Mouse (Mus musculus): ENCODE data around the gene H2afb3. TPM values are rescaled to one million over a fixed set of nuclear protein-coding genes. Genes with fewer than 3 reads are reported as not detected.
"Not testable (repeated sequence)": the region's sequence is repeated elsewhere in the genome, so short reads cannot be mapped to it uniquely, and the experiment has no call there.

H2afb3 gene
- not detected for total RNA-seq (2021)

DNA sequence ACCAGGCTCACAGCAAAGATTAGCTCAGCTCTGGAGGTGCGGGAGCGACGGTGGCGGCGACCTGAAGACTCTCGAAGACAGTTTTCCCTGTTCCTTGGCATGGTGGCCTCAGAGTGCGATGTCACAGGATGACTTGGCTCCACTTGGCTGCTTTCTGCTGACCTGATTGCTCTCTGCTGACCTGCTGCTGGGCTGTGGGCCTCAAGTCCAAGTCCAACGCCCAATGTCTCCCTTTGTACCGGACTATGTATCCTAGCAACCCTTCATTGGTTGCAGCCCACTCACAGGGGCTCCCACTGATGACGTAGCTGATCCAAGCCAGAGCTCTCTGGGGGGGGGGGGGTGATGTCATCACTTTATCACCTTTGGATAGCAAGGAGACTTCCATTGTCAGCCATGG, at the start of gene H2afb3:
TSS of gene H2afb3 (minus strand) at position 101 of the 400 bp plus-strand sequence.
- intact Hi-C loops (cut with DNase I); DNase-seq: not testable (repeated sequence)

DNA sequence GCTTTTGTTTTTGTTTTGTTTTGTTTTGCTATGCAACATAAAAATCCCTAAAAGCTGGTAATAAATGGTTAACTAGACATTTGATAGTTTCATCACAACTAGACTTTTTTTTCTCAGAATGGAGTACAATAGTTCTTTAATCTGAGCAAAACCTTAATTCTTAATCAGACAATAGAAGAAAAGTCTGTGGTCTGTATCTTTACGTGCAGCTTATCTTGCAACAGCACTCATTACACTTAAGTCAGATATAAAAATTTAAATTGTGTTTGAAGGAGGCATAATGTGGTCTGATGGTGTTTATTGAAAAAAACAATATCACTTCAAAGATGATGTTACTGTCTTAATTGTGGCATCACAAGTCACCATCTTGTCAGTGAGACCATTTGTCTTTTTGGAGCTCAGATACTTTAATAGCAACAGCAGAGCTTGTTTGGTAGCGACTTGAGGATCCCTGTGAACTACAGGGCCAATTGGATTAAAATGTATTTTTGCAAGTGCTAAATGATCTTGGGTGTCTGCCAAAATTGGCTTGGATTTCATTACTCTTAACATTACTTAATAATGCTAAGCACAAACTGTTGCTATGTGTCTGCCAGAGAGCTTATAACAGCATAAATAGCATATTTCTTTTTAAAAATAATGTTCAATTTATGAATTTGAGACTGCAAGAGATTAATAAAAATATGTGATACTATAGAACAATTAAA, 11.3 kb downstream of the H2afb3 start:
- intact Hi-C loops (cut with DNase I) = no loop called here
- no peak for DNase-seq

- no peak for DNase-seq
- intact Hi-C loops (cut with DNase I) = no loop called here
Observed at GRCm38 (mm10) chrX:120292832-120293750, 19.8 kb downstream of the H2afb3 start.

DNA sequence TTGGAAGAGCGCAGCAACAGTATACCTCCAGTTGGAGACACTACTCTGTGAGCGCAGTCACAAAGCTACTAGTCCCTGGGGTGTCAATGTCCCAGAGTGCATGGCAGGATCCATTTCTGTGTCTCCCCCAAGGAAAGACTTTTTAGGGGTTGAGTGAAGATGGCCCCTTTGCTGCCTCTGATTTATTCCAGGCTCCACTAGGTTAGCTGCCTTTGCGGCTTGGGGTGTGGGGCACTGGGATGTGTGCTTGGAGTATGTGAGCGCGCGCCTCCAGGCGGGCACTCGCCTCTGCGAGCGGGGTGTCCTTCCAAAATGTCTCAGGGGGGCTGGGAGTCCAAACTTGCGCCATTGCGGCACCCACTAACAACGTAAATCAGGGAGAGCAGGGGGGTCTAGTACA, 21.2 kb downstream of the H2afb3 start:
- DNase-seq = no peak
- intact Hi-C loops (cut with DNase I) = no loop called here

DNA sequence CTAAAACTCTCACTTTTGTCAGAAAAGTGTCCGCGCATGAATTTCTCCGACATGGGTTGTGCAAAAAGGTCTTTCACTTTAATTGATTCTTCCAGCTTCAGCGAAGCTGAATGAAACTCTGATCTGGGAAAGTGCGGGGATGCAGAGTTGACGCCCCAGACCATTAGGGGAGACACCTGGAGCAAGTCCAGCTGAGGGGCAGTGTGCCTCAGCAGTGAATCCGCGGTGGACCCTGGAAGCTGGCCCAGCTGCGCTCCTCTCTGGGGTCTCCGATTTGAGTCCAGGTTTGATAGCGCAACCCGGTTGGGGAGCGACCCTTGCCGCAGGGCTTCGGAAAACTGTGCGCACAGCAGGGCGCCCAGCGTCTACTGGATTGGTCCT, 22.0 kb downstream of the H2afb3 start:
- DNase-seq = no peak
- intact Hi-C loops (cut with DNase I) = no loop called here

DNA sequence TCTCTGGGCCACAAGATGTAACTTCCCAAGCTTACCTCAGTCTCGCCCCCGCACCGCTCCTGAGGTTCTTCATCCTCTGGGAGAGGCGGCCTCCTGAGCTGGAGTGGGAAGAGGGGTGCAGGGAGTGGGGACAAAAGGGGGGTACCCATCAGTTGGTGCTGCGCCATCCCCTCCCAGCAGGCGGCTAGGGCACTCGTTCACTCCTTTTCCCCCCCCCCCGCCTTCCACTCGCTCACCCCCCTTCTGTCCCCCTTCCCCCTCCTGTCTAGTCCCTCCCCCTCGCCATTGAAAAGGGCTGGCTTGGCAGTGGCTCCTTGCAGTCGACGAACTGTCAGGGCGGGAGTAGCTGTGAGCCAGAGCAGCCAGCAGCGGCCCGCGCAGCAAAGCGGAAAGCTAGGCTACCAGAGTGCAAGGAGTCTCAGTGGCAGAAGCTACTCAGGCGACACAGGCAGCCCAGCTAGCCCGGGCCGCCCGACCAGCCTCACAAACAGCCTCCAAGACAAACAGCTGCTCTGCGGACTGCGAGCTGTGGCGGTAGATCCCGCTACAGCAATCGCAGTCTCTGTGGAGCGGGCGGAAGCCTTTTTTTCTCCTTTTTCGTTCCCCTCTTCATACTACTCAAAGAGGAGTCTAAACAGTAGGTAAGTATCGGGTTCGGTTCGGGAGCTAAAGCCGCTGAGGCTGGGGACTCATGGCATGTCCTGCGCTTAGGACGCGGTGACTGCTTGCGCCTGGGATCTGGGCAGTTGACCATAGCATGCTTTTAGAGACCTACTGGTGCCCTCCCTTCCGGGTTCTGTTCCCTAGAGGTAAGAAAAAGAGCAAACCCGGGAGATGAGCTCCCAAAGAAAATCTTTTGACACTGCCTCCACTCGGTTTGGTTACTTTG, 22.6 kb downstream of the H2afb3 start, which contains the start of gene Pcdh11x:
TSS of gene Pcdh11x (plus strand) at position 249 of the 889 bp plus-strand sequence.
- intact Hi-C loops (cut with DNase I) = no loop called here
- no peak for DNase-seq

- intact Hi-C loops (cut with DNase I) = no loop called here
- no peak for DNase-seq
Observed at GRCm38 (mm10) chrX:120287502-120287901, 25.4 kb downstream of the H2afb3 start.

GRCm38 (mm10) chrX:120285522-120285921, 27.4 kb downstream of the H2afb3 start:
- intact Hi-C loops (cut with DNase I) = no loop called here

More at GRCm38 (mm10) chrX:120285522-120285921, 27.4 kb downstream of the H2afb3 start:
- DNase-seq = no peak

Other genes starting within 250 kb of the H2afb3 start
- not detected for gene Pcdh11x, start 22.8 kb downstream of the H2afb3 start, total RNA-seq (2021)